Mouse (Mus musculus) gastrocnemius, adult 2 months (tissue): ENCODE measurements at regions not wholly inside any gene's neighbourhood (a gene's known extent, or its start where the extent isn't known, plus 50 kb on each side); places are given as distances from the start of the nearest gene placed in this dataset.
A peak's percentile ranks its signal among the peaks of the same experiment; 100 is the strongest.

Experiments used
- DNase-seq: peaks from one replicate; pipeline ENCODE4 v3.0.0; 2022
- H3K27ac ChIP-seq: fragments of 200-600 bp; 2 replicates; pipeline ENCODE4 v1.8.1; 2022; ENCODE audit warnings: mild to moderate bottlenecking
- H3K4me3 ChIP-seq: fragments of 200-600 bp; 2 replicates; pipeline ENCODE4 v1.8.1; 2022; ENCODE audit warnings: mild to moderate bottlenecking, moderate library complexity
- CTCF ChIP-seq: fragments of 200-600 bp; IDR thresholded peaks from 2 replicates; pipeline ENCODE4 v1.8.1; 2022; ENCODE audit warnings: antibody characterized with exemption, mild to moderate bottlenecking, moderate library complexity
- intact Hi-C: fragments of 180-260 bp; cut with DNase I; formaldehyde crosslinking; loops from one replicate; pipeline ENCODE4 v1.15.1; 2025

GRCm38 (mm10) chr14:31978690-31979089, 50.1 kb upstream of the Galnt15 start:
- no peak for TF ChIP-seq CTCF
- Histone ChIP-seq H3K4me3 (no peak overlapping the region), H3K27ac (peak overlapping the region; percentile 35; the same call in 1 of the 2 replicates)
- intact Hi-C loops = no loop called here
- no peak for DNase-seq
